Mouse (Mus musculus) G1E (cell line): ENCODE results near the gene Plekha7. TPM values are rescaled to one million over a fixed set of nuclear protein-coding genes. Genes with fewer than 3 reads are reported as not detected.

ENCODE experiments used
- ATAC-seq: 2 replicates; pipeline ENCODE4 v1.8.0; 2016; ENCODE audit warnings: mild to moderate bottlenecking; ENCODE audit not compliant: insufficient number of reproducible peaks, poor library complexity, low FRiP score, severe bottlenecking; ENCODE audit errors: extremely low read depth
- DNase-seq: peaks from one replicate; pipeline ENCODE4 v3.0.0; 2012; ENCODE audit warnings: low spot score
- H3K27me3 ChIP-seq: 2 replicates; pipeline ENCODE4 v1.6.1; 2012; ENCODE audit warnings: mild to moderate bottlenecking, low read length, inconsistent platforms; ENCODE audit not compliant: insufficient read depth
- H3K36me3 ChIP-seq: replicated peaks from 2 replicates; pipeline ENCODE3; 2012; ENCODE audit warnings: mild to moderate bottlenecking, inconsistent platforms
- H3K4me1 ChIP-seq: 2 replicates; pipeline ENCODE4 v1.6.1; 2012; ENCODE audit warnings: low read depth, low read length, inconsistent platforms, mixed read lengths; ENCODE audit not compliant: insufficient read depth
- H3K4me3 ChIP-seq: 2 replicates; pipeline ENCODE4 v1.5.1; 2012; ENCODE audit warnings: low read depth, mild to moderate bottlenecking, inconsistent platforms, low read length, moderate library complexity, mixed read lengths
- H3K9me3 ChIP-seq: replicated peaks from 2 replicates; pipeline ENCODE4 v1.6.1; 2012; ENCODE audit warnings: inconsistent platforms
- CTCF ChIP-seq: IDR thresholded peaks from 2 replicates; pipeline ENCODE4 v1.5.1; 2012; ENCODE audit warnings: low read depth, low read length, inconsistent platforms, mixed read lengths
- GATA1 ChIP-seq: IDR thresholded peaks from 2 replicates; pipeline ENCODE4 v1.6.1; 2012; ENCODE audit warnings: borderline replicate concordance, low read length, inconsistent platforms, mixed read lengths
- GATA2 ChIP-seq: IDR thresholded peaks from 2 replicates; pipeline ENCODE4 v1.6.1; 2012; ENCODE audit warnings: low read depth, low read length, inconsistent platforms, borderline replicate concordance
- POLR2AphosphoS5 ChIP-seq: IDR thresholded peaks from 2 replicates; pipeline ENCODE4 v1.6.1; 2012; ENCODE audit warnings: low read depth, low read length, inconsistent platforms; ENCODE audit not compliant: insufficient replicate concordance
- TAL1 ChIP-seq: conservative IDR thresholded peaks from 2 replicates; pipeline ENCODE4 v1.6.1; 2012; ENCODE audit warnings: low read depth, low read length, inconsistent platforms, mixed read lengths
- polyA plus RNA-seq: library from polyadenylated mRNA; stranded (reverse); fragments of >175 nt; gene quantifications from 2 replicates; pipeline ENCODE4 v1.2.3, GENCODE M21; 2012
- total RNA-seq, 2 experiments: library from RNA; stranded (forward) in 1 of 2; stranded (reverse) in 1 of 2; fragments of 200-1000 nt in 1 of 2; fragments of >200 nt in 1 of 2; fragmentation: Nextera tagmentation in 1 of 2; gene quantifications; 2 replicates each; pipeline ENCODE4 v1.2.3; 2014 to 2017

Gene Plekha7
- total and polyA plus RNA-seq, 3 experiments, result 10.1 to 33.4 (median 18.5) TPM

- TF ChIP-seq CTCF, result no peak
- no peak for TF ChIP-seq GATA2
- no peak for TF ChIP-seq TAL1
- no peak for TF ChIP-seq POLR2AphosphoS5
- TF ChIP-seq GATA1, result no peak
- ATAC-seq (no peak), DNase-seq (no peak)
- H3K27me3 ChIP-seq, result no peaks in the 10 kb centered on the region; the same call in 1 of the 2 replicates
- no peak overlapping the region for H3K4me3 ChIP-seq
- peaks cover 13% of the 10 kb centered on the region for H3K4me1 ChIP-seq
- no peaks in the 10 kb centered on the region for H3K9me3 ChIP-seq
- no peaks in the 10 kb centered on the region for H3K36me3 ChIP-seq
Measured at GRCm38 (mm10) chr7:116198902-116199301, 109.3 kb downstream of the Plekha7 start.

- ATAC-seq (no peak), DNase-seq (no peak)
- Histone ChIP-seq H3K4me1 (peaks cover 13% of the 10 kb centered on the region), H3K9me3 (no peaks in the 10 kb centered on the region), H3K27me3 (no peaks in the 10 kb centered on the region; the same call in 1 of the 2 replicates), H3K36me3 (no peaks in the 10 kb centered on the region), H3K4me3 (no peak overlapping the region)
- TF ChIP-seq TAL1 (no peak), CTCF (no peak), POLR2AphosphoS5 (no peak), GATA1 (no peak), GATA2 (no peak)
Measured at GRCm38 (mm10) chr7:116198407-116198806, 109.8 kb downstream of the Plekha7 start.

- TF ChIP-seq GATA2, result no peak
- TF ChIP-seq CTCF, result no peak
- no peak for TF ChIP-seq TAL1
- TF ChIP-seq POLR2AphosphoS5, result no peak
- no peak for TF ChIP-seq GATA1
- DNase-seq, result no peak
- H3K27me3 ChIP-seq, result no peaks in the 10 kb centered on the region; the same call in 1 of the 2 replicates
- peaks cover 6% of the 10 kb centered on the region for H3K4me1 ChIP-seq
- no peaks in the 10 kb centered on the region for H3K9me3 ChIP-seq
- no peak for ATAC-seq
- no peak overlapping the region for H3K4me3 ChIP-seq
- H3K36me3 ChIP-seq, result no peaks in the 10 kb centered on the region
Measured at GRCm38 (mm10) chr7:116196974-116197679, 111.0 kb downstream of the Plekha7 start.

- DNase-seq (no peak), ATAC-seq (no peak)
- Histone ChIP-seq H3K9me3 (no peaks in the 10 kb centered on the region), H3K4me3 (no peak overlapping the region), H3K27me3 (no peaks in the 10 kb centered on the region), H3K4me1 (no peaks in the 10 kb centered on the region), H3K36me3 (no peaks in the 10 kb centered on the region)
- TF ChIP-seq TAL1 (no peak), CTCF (no peak), GATA2 (no peak), GATA1 (no peak), POLR2AphosphoS5 (no peak)
Measured at GRCm38 (mm10) chr7:116194996-116195395, 113.2 kb downstream of the Plekha7 start.

DNA sequence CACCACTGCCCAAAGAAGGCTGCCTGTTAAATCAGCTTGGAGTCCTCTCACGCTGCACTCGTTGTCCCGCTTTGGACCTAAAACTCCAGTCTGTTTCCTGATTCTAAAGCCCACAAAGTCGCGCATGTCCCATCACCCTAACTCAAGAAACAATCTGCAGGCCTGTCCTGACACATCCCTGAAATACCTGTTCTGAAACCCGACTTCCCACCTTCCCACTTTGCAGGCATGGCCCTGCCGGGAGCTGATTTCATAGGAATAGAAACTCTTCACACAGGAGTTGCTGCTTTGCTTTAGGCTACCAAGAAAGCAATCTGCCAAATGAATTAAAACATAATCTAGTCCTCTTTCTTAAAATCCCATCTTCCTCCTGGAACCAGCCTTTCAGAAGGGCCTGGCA, 115.2 kb downstream of the Plekha7 start:
- no peaks in the 10 kb centered on the region for H3K4me1 ChIP-seq
- TF ChIP-seq CTCF (no peak), POLR2AphosphoS5 (no peak), GATA2 (no peak), TAL1 (no peak), GATA1 (no peak)
- H3K36me3 ChIP-seq, result peaks cover 4% of the 10 kb centered on the region
- DNase-seq (no peak), ATAC-seq (no peak)
- H3K27me3 ChIP-seq, result no peaks in the 10 kb centered on the region
- H3K4me3 ChIP-seq, result no peak overlapping the region
- no peaks in the 10 kb centered on the region for H3K9me3 ChIP-seq

GRCm38 (mm10) chr7:116192096-116192595, 116.0 kb downstream of the Plekha7 start:
- Histone ChIP-seq H3K36me3 (peaks cover 12% of the 10 kb centered on the region), H3K4me3 (no peak overlapping the region), H3K9me3 (no peaks in the 10 kb centered on the region), H3K27me3 (no peaks in the 10 kb centered on the region), H3K4me1 (no peaks in the 10 kb centered on the region)
- DNase-seq (no peak), ATAC-seq (no peak)
- TF ChIP-seq POLR2AphosphoS5 (no peak), CTCF (no peak), TAL1 (no peak), GATA1 (no peak), GATA2 (no peak)
